11 mouse cellular contexts compared by ENCODE assay signal in genomic region chr10:78005791-78006438, GRCm38 (mm10). TPM values are rescaled to one million over a fixed set of nuclear protein-coding genes. Genes with fewer than 3 reads are reported as not detected.
DNase-seq lines count a peak whose midpoint lies in the region; ATAC-seq and TF ChIP-seq lines count a peak whose summit lies in the region.
"Had no signal": no experiment of that assay in that cellular context is flagged by ENCODE, and none has a peak within 500 bp of the region (broad histone marks: within the 10 kb centered on the region; RNA-seq: fewer than 3 reads in every experiment).

No protein-coding gene starts in this region.

- TF ChIP-seq EP300 in lung, postnatal 0 days (IDR thresholded peaks at IDR 0.05), result no peak

- no peaks in the 10 kb centered on the region for H3K9me3 ChIP-seq in hindbrain, embryonic 12.5 days (replicated peaks)
- H3K9me3 ChIP-seq in hindbrain, postnatal 0 days (ENCODE audit: low read length), result no peaks in the 10 kb centered on the region
- no peaks in the 10 kb centered on the region for H3K9me3 ChIP-seq in limb, embryonic 12.5 days
- H3K9me3 ChIP-seq in lung, postnatal 0 days (ENCODE audit: low read length), result no peaks in the 10 kb centered on the region

- H3K27me3 ChIP-seq in hindbrain, embryonic 12.5 days, result peaks cover 2% of the 10 kb centered on the region; the same call in 1 of the 2 replicates
- H3K27me3 ChIP-seq in hindbrain, postnatal 0 days (ENCODE audit: insufficient read depth, low read length), result no peaks in the 10 kb centered on the region
- H3K27me3 ChIP-seq in limb, embryonic 12.5 days, result no peaks in the 10 kb centered on the region
- H3K27me3 ChIP-seq in lung, postnatal 0 days (replicated peaks; ENCODE audit: insufficient read depth, low read length), result no peaks in the 10 kb centered on the region

- H3K4me2 ChIP-seq in hindbrain, embryonic 12.5 days (replicated peaks), result no peak overlapping the region
- H3K4me2 ChIP-seq in hindbrain, postnatal 0 days (ENCODE audit: low read depth, low read length), result no peak overlapping the region
- H3K4me2 ChIP-seq in limb, embryonic 12.5 days, result peak overlapping the region; percentile 88
- H3K4me2 ChIP-seq in lung, postnatal 0 days (replicated peaks; ENCODE audit: low read depth, low read length), result no peak overlapping the region

- no peak overlapping the region for H3K27ac ChIP-seq in hindbrain, embryonic 12.5 days
- no peak overlapping the region for H3K27ac ChIP-seq in hindbrain, postnatal 0 days
- no peak overlapping the region for H3K27ac ChIP-seq in limb, embryonic 12.5 days
- H3K27ac ChIP-seq in lung, postnatal 0 days (ENCODE audit: low read length), result no peak overlapping the region

- H3K36me3 ChIP-seq in hindbrain, embryonic 12.5 days, result peaks cover 29% of the 10 kb centered on the region
- H3K36me3 ChIP-seq in hindbrain, postnatal 0 days (ENCODE audit: insufficient read depth, low read length), result peaks cover 15% of the 10 kb centered on the region
- H3K36me3 ChIP-seq in limb, embryonic 12.5 days, result peaks cover 44% of the 10 kb centered on the region
- peaks cover 16% of the 10 kb centered on the region for H3K36me3 ChIP-seq in lung, postnatal 0 days (ENCODE audit: insufficient read depth, low read length)

- 86% methylated on average over 4 of the region's 4 CpGs for WGBS in hindbrain, embryonic 12.5 days
- 85% methylated on average over 4 of the region's 4 CpGs for WGBS in hindbrain, postnatal 0 days
- WGBS in limb, embryonic 12.5 days, result 83% methylated on average over 4 of the region's 4 CpGs
- 80% methylated on average over 4 of the region's 4 CpGs for WGBS in lung, postnatal 0 days

- peaks cover 30% of the 10 kb centered on the region for H3K4me1 ChIP-seq in hindbrain, embryonic 12.5 days
- H3K4me1 ChIP-seq in hindbrain, postnatal 0 days (ENCODE audit: insufficient read depth, low read length), result peaks cover 23% of the 10 kb centered on the region
- H3K4me1 ChIP-seq in limb, embryonic 12.5 days (replicated peaks), result peaks cover 37% of the 10 kb centered on the region
- H3K4me1 ChIP-seq in lung, postnatal 0 days (ENCODE audit: insufficient read depth, low read depth, low read length), result peaks cover 12% of the 10 kb centered on the region; the same call in 1 of the 2 replicates

- DNase-seq in hindbrain, postnatal 0 days (ENCODE audit: low spot score), result no peak
- peak; percentile 32 for DNase-seq in right cerebral cortex, postnatal 25 days
- no peak for DNase-seq in right cerebral cortex, postnatal 4 days
- no peak for DNase-seq in lung, postnatal 0 days (ENCODE audit: low spot score)
- DNase-seq in MN1 (ENCODE audit: low spot score), result no peak
- DNase-seq: heart, postnatal 14 days had no signal

- no peak for TF ChIP-seq CTCF in hindbrain, postnatal 0 days (IDR thresholded peaks at IDR 0.05; ENCODE audit: low read depth)
- TF ChIP-seq CTCF in lung, postnatal 0 days (IDR thresholded peaks at IDR 0.05), result no peak

- no peak overlapping the region for H3K4me3 ChIP-seq in hindbrain, embryonic 12.5 days
- no peak overlapping the region for H3K4me3 ChIP-seq in hindbrain, postnatal 0 days (ENCODE audit: low read length)
- H3K4me3 ChIP-seq in limb, embryonic 12.5 days (replicated peaks), result no peak overlapping the region
- no peak overlapping the region for H3K4me3 ChIP-seq in lung, postnatal 0 days (ENCODE audit: low read depth, low read length)

- ATAC-seq in hindbrain, embryonic 12.5 days (ENCODE audit: low FRiP score), result no peak
- ATAC-seq in hindbrain, postnatal 0 days, result no peak
- no peak for ATAC-seq in limb, embryonic 12.5 days (ENCODE audit: insufficient number of reproducible peaks, insufficient read depth, low FRiP score, low TSS enrichment, low read depth)
- no peak for ATAC-seq in lung, postnatal 0 days

- peak overlapping the region; percentile 27; the same call in 1 of the 2 replicates for H3K9ac ChIP-seq in hindbrain, embryonic 12.5 days
- H3K9ac ChIP-seq in hindbrain, postnatal 0 days (replicated peaks; ENCODE audit: low read length), result no peak overlapping the region
- no peak overlapping the region for H3K9ac ChIP-seq in limb, embryonic 12.5 days (replicated peaks)
- no peak overlapping the region for H3K9ac ChIP-seq in lung, postnatal 0 days (replicated peaks; ENCODE audit: low read depth)

RNA-seq across cellular contexts. Expression of gene Pfkl, which starts 4.0 kb away (rescaled TPM):
- polyA plus RNA-seq in hindbrain, embryonic 12.5 days (2016; fragmentation: Nextera tagmentation; extraction: Ambion mirVana), result 118 and 132 TPM in 2 replicates
- total RNA-seq in hindbrain, postnatal 0 days (2014; rRNA removed), result 183 and 208 TPM in 2 replicates
- 96.5 and 101 TPM in 2 replicates for polyA plus RNA-seq in hindbrain, postnatal 0 days (2015; fragmentation: Nextera tagmentation; extraction: Ambion mirVana)
- polyA plus RNA-seq in limb, embryonic 12.5 days (2016; fragmentation: Nextera tagmentation; extraction: Ambion mirVana), result 172 and 174 TPM in 2 replicates
- 35.6 and 40.0 TPM in 2 replicates for polyA plus RNA-seq in lung, postnatal 0 days (2015; fragmentation: Nextera tagmentation; extraction: Ambion mirVana)

RNA-seq across cellular contexts. Expression of gene 1810043G02Rik, which starts 27.6 kb away (rescaled TPM):
- 33.8 and 34.8 TPM in 2 replicates for polyA plus RNA-seq in hindbrain, embryonic 12.5 days (2016; fragmentation: Nextera tagmentation; extraction: Ambion mirVana)
- 72.0 and 75.7 TPM in 2 replicates for total RNA-seq in hindbrain, postnatal 0 days (2014; rRNA removed)
- 58.5 and 60.4 TPM in 2 replicates for polyA plus RNA-seq in hindbrain, postnatal 0 days (2015; fragmentation: Nextera tagmentation; extraction: Ambion mirVana)
- polyA plus RNA-seq in limb, embryonic 12.5 days (2016; fragmentation: Nextera tagmentation; extraction: Ambion mirVana), result 28.2 and 29.2 TPM in 2 replicates
- 15.1 and 16.8 TPM in 2 replicates for polyA plus RNA-seq in lung, postnatal 0 days (2015; fragmentation: Nextera tagmentation; extraction: Ambion mirVana)

RNA-seq across cellular contexts. Expression of gene Trpm2, which starts 35.6 kb away (rescaled TPM):
- polyA plus RNA-seq in hindbrain, embryonic 12.5 days (2016; fragmentation: Nextera tagmentation; extraction: Ambion mirVana), result 1.3 and 1.4 TPM in 2 replicates
- 6.5 and 9.1 TPM in 2 replicates for total RNA-seq in hindbrain, postnatal 0 days (2014; rRNA removed)
- polyA plus RNA-seq in hindbrain, postnatal 0 days (2015; fragmentation: Nextera tagmentation; extraction: Ambion mirVana), result 4.6 and 6.8 TPM in 2 replicates
- polyA plus RNA-seq in limb, embryonic 12.5 days (2016; fragmentation: Nextera tagmentation; extraction: Ambion mirVana), result 0.29 and 0.53 TPM in 2 replicates
- 0.52 and 0.74 TPM in 2 replicates for polyA plus RNA-seq in lung, postnatal 0 days (2015; fragmentation: Nextera tagmentation; extraction: Ambion mirVana)

RNA-seq across cellular contexts. Expression of gene Dnmt3l, which starts 35.8 kb away (rescaled TPM):
- polyA plus RNA-seq in hindbrain, embryonic 12.5 days (2016; fragmentation: Nextera tagmentation; extraction: Ambion mirVana), result 0.48 TPM in 1 of 2 replicates, not detected in the other
- total RNA-seq in hindbrain, postnatal 0 days (2014; rRNA removed), result 0.63 TPM in 1 of 2 replicates, not detected in the other
- polyA plus RNA-seq in hindbrain, postnatal 0 days (2015; fragmentation: Nextera tagmentation; extraction: Ambion mirVana), result 0.13 and 0.44 TPM in 2 replicates
- not detected in 2 replicates for polyA plus RNA-seq in limb, embryonic 12.5 days (2016; fragmentation: Nextera tagmentation; extraction: Ambion mirVana)
- 0.36 TPM in 1 of 2 replicates, not detected in the other for polyA plus RNA-seq in lung, postnatal 0 days (2015; fragmentation: Nextera tagmentation; extraction: Ambion mirVana)
- total RNA-seq: heart, postnatal 14 days had no signal
- polyA plus RNA-seq: limb, embryonic 11.5 days; neural tube, embryonic 11.5 days had no signal

RNA-seq across cellular contexts. Expression of gene Aire, which starts 37.5 kb away (rescaled TPM):
- 0.20 and 0.23 TPM in 2 replicates for polyA plus RNA-seq in hindbrain, embryonic 12.5 days (2016; fragmentation: Nextera tagmentation; extraction: Ambion mirVana)
- total RNA-seq in hindbrain, postnatal 0 days (2014; rRNA removed), result 0.14 and 0.99 TPM in 2 replicates
- polyA plus RNA-seq in hindbrain, postnatal 0 days (2015; fragmentation: Nextera tagmentation; extraction: Ambion mirVana), result 0.05 and 0.30 TPM in 2 replicates
- 0.53 and 0.90 TPM in 2 replicates for polyA plus RNA-seq in limb, embryonic 12.5 days (2016; fragmentation: Nextera tagmentation; extraction: Ambion mirVana)
- not detected in 2 replicates for polyA plus RNA-seq in lung, postnatal 0 days (2015; fragmentation: Nextera tagmentation; extraction: Ambion mirVana)
- total RNA-seq: megakaryocyte progenitor cell, adult 5-6 weeks had no signal
- polyA plus RNA-seq: neural tube, embryonic 11.5 days had no signal
